Mouse (Mus musculus): Measurements from ENCODE around the gene Etl4. TPM values are rescaled to one million over a fixed set of nuclear protein-coding genes. Genes with fewer than 3 reads are reported as not detected.

Gene Etl4
- polyA plus RNA-seq, 1 experiment = 19.0 TPM

DNA sequence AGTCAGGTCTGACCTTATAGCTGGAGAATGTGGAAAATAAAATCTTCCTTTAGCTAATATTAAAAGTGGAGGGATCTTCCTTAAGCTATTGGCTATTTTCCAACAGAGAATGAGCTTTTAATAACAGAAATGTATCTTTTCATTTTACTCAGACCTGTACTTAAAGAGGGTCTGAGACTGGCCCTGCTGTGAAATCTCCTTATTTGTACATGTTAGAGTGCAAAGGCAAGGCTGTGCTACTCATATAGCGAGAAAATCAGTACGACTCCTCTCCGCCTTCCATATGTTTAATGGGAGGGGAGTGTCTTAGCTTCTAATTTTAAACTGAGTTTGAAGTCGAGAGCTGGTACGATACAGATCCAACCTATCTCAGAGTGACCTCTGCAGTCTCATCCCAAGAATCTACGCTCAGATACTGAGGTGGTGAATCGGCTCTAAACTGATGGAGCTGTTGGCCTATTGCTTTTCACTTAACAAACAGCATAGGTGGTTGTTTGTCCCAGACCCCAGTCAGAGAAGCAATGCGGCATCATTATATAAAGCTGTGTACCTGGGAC, 719.7 kb downstream of the Etl4 start:
- 90% methylated on average over 8 of the region's 8 CpGs for WGBS
- TF ChIP-seq POLR2A (IDR thresholded peaks at IDR 0.05; ENCODE audit: low read depth, low read length) = no peak
- TF ChIP-seq CTCF (IDR thresholded peaks at IDR 0.05; ENCODE audit: extremely low read depth, insufficient read length, insufficient replicate concordance, low read depth, low read length) = no peak

DNA sequence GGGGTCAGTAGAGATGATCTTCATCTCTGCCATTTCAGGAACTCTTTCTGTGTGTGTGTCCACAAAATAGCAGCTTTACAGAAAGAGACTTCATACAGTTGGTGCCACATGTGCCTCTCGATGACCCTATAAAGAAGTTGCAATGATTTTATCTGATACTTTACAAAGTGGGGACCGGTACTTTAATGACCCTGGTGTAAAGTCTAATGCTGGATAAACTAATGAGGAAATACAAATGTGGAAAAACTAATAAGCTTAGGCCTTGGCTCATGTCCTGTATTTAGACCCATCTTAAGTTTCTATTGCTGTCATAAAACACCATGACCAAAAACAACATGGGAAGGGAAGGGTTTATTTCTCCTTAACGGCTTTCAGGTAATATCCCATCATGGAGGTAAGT, 729.0 kb downstream of the Etl4 start:
- 29% methylated on average over 3 of the region's 3 CpGs for WGBS
- Histone ChIP-seq H3K36me3 (ENCODE audit: control insufficient read depth, insufficient read depth, low read length) (no peaks in the 10 kb centered on the region), H3K27ac (ENCODE audit: insufficient read depth, low read depth, low read length) (peak overlapping the region; percentile 49), H3K4me1 (ENCODE audit: control insufficient read depth, insufficient read depth, insufficient read length, low read length) (no peaks in the 10 kb centered on the region; the same call in 1 of the 2 replicates), H3K4me3 (ENCODE audit: low read depth, low read length) (no peak overlapping the region), H3K27me3 (ENCODE audit: control insufficient read depth, insufficient read depth, low read length) (no peaks in the 10 kb centered on the region)
- TF ChIP-seq CTCF (IDR thresholded peaks at IDR 0.05; ENCODE audit: extremely low read depth, insufficient read length, insufficient replicate concordance, low read depth, low read length) (no peak), POLR2A (IDR thresholded peaks at IDR 0.05; ENCODE audit: low read depth, low read length) (no peak)

More for the DNA sequence above, 719.7 kb downstream of the Etl4 start:
- Histone ChIP-seq H3K27me3 (ENCODE audit: control insufficient read depth, insufficient read depth, low read length) (no peaks in the 10 kb centered on the region), H3K4me3 (ENCODE audit: low read depth, low read length) (no peak overlapping the region), H3K27ac (ENCODE audit: insufficient read depth, low read depth, low read length) (no peak overlapping the region), H3K4me1 (ENCODE audit: control insufficient read depth, insufficient read depth, insufficient read length, low read length) (no peaks in the 10 kb centered on the region), H3K36me3 (ENCODE audit: control insufficient read depth, insufficient read depth, low read length) (no peaks in the 10 kb centered on the region)

- TF ChIP-seq POLR2A (IDR thresholded peaks at IDR 0.05; ENCODE audit: low read depth, low read length) (no peak), CTCF (IDR thresholded peaks at IDR 0.05; ENCODE audit: extremely low read depth, insufficient read length, insufficient replicate concordance, low read depth, low read length) (no peak)
- 87% methylated on average over 2 of the region's 2 CpGs for WGBS
Measured at GRCm38 (mm10) chr2:20639721-20640120, 730.1 kb downstream of the Etl4 start.

GRCm38 (mm10) chr2:20642818-20643217, 733.2 kb downstream of the Etl4 start:
- H3K27me3 ChIP-seq (ENCODE audit: control insufficient read depth, insufficient read depth, low read length) = no peaks in the 10 kb centered on the region
- TF ChIP-seq POLR2A (IDR thresholded peaks at IDR 0.05; ENCODE audit: low read depth, low read length) (no peak), CTCF (IDR thresholded peaks at IDR 0.05; ENCODE audit: extremely low read depth, insufficient read length, insufficient replicate concordance, low read depth, low read length) (no peak)
- 74% methylated on average over 9 of the region's 9 CpGs for WGBS
- H3K36me3 ChIP-seq (ENCODE audit: control insufficient read depth, insufficient read depth, low read length) = no peaks in the 10 kb centered on the region
- no peak overlapping the region for H3K4me3 ChIP-seq (ENCODE audit: low read depth, low read length)
- H3K27ac ChIP-seq (ENCODE audit: insufficient read depth, low read depth, low read length) = no peak overlapping the region
- H3K4me1 ChIP-seq (ENCODE audit: control insufficient read depth, insufficient read depth, insufficient read length, low read length) = no peaks in the 10 kb centered on the region; the same call in 1 of the 2 replicates

More at GRCm38 (mm10) chr2:20639721-20640120, 730.1 kb downstream of the Etl4 start:
- Histone ChIP-seq H3K4me1 (ENCODE audit: control insufficient read depth, insufficient read depth, insufficient read length, low read length) (no peaks in the 10 kb centered on the region; the same call in 1 of the 2 replicates), H3K27ac (ENCODE audit: insufficient read depth, low read depth, low read length) (no peak overlapping the region), H3K4me3 (ENCODE audit: low read depth, low read length) (no peak overlapping the region), H3K36me3 (ENCODE audit: control insufficient read depth, insufficient read depth, low read length) (no peaks in the 10 kb centered on the region), H3K27me3 (ENCODE audit: control insufficient read depth, insufficient read depth, low read length) (no peaks in the 10 kb centered on the region)

DNA sequence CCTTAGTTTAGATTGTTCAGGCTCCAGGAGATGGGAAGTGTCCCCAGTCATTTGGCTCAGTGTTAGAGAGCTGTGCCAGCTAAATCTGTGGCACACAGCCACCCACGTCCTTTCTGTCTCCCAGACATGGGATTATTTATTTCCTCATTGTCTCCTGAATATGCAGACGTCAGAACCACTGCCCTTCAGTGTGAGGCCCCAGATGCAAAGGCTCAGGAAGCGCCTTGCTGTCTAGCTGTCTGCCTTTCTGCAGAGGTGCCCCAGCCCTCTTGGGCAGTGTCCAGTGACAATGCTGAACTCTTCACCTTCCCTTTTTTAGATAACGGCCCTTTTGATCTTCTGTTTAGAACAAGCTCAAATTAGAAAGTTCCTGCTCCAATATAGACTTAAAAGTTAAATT, 740.2 kb downstream of the Etl4 start:
- H3K27me3 ChIP-seq (ENCODE audit: control insufficient read depth, insufficient read depth, low read length) = no peaks in the 10 kb centered on the region
- H3K27ac ChIP-seq (ENCODE audit: insufficient read depth, low read depth, low read length) = no peak overlapping the region
- H3K4me3 ChIP-seq (ENCODE audit: low read depth, low read length) = no peak overlapping the region
- no peaks in the 10 kb centered on the region for H3K36me3 ChIP-seq (ENCODE audit: control insufficient read depth, insufficient read depth, low read length)
- peaks cover 5% of the 10 kb centered on the region; the same call in 1 of the 2 replicates for H3K4me1 ChIP-seq (ENCODE audit: control insufficient read depth, insufficient read depth, insufficient read length, low read length)
- 8% methylated on average over 4 of the region's 4 CpGs for WGBS
- TF ChIP-seq CTCF (IDR thresholded peaks at IDR 0.05; ENCODE audit: extremely low read depth, insufficient read length, insufficient replicate concordance, low read depth, low read length) (no peak), POLR2A (IDR thresholded peaks at IDR 0.05; ENCODE audit: low read depth, low read length) (no peak)

DNA sequence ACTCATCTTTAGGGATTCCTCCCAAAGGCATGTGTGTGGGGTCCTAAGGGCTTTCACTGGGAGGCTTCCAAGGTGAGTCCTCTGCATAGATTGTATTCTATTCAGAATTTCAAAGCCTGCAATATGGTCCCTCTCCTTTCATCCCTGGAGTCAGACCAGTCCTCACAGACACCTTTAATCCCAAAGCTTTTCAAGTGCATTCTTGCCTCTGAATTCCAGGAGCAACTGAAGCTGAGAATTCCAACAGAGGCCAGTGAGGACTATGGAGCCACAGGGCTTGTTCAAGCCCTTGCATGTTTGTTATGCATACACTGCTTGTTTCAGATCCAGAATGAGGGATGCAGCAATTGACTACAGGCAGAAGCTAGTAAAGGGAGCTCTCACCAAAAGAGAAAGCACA, 743.5 kb downstream of the Etl4 start:
- Histone ChIP-seq H3K4me3 (ENCODE audit: low read depth, low read length) (no peak overlapping the region), H3K4me1 (ENCODE audit: control insufficient read depth, insufficient read depth, insufficient read length, low read length) (peaks cover 11% of the 10 kb centered on the region; the same call in 1 of the 2 replicates), H3K27ac (ENCODE audit: insufficient read depth, low read depth, low read length) (no peak overlapping the region), H3K36me3 (ENCODE audit: control insufficient read depth, insufficient read depth, low read length) (no peaks in the 10 kb centered on the region), H3K27me3 (ENCODE audit: control insufficient read depth, insufficient read depth, low read length) (no peaks in the 10 kb centered on the region)
- TF ChIP-seq CTCF (IDR thresholded peaks at IDR 0.05; ENCODE audit: extremely low read depth, insufficient read length, insufficient replicate concordance, low read depth, low read length) (no peak), POLR2A (IDR thresholded peaks at IDR 0.05; ENCODE audit: low read depth, low read length) (no peak)

DNA sequence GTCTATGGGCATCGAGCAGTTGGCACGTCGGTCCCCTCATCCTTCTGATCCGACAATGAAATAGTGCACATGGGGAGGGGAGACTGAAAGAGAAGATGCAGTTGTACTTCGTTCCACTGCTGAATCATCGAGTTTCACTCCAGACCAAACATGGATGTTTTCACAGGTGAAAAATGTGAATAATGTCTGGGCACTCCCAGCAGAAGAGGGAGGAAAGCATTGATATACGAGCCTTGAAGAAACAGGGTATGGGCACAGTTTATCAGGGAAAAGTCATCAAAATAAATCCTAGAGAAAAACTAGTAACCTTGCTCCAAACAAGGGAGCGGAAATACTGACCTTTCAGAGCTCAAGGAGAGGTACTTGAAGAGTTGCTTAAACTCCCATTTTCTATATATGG, 744.5 kb downstream of the Etl4 start:
- Histone ChIP-seq H3K4me3 (ENCODE audit: low read depth, low read length) (no peak overlapping the region), H3K27me3 (ENCODE audit: control insufficient read depth, insufficient read depth, low read length) (no peaks in the 10 kb centered on the region), H3K36me3 (ENCODE audit: control insufficient read depth, insufficient read depth, low read length) (no peaks in the 10 kb centered on the region), H3K4me1 (ENCODE audit: control insufficient read depth, insufficient read depth, insufficient read length, low read length) (peaks cover 8% of the 10 kb centered on the region; the same call in 1 of the 2 replicates), H3K27ac (ENCODE audit: insufficient read depth, low read depth, low read length) (no peak overlapping the region)
- TF ChIP-seq POLR2A (IDR thresholded peaks at IDR 0.05; ENCODE audit: low read depth, low read length) = no peak
- TF ChIP-seq CTCF (IDR thresholded peaks at IDR 0.05; ENCODE audit: extremely low read depth, insufficient read length, insufficient replicate concordance, low read depth, low read length) = no peak
- 82% methylated on average over 8 of the region's 8 CpGs for WGBS

Measured in small intestine, adult 2 months (tissue).